Mouse (Mus musculus): Measurements from ENCODE around the gene Wdr1. TPM values are rescaled to one million over a fixed set of nuclear protein-coding genes. Genes with fewer than 3 reads are reported as not detected.

Gene Wdr1
- polyA plus RNA-seq, 1 experiment, result 141 TPM

DNA sequence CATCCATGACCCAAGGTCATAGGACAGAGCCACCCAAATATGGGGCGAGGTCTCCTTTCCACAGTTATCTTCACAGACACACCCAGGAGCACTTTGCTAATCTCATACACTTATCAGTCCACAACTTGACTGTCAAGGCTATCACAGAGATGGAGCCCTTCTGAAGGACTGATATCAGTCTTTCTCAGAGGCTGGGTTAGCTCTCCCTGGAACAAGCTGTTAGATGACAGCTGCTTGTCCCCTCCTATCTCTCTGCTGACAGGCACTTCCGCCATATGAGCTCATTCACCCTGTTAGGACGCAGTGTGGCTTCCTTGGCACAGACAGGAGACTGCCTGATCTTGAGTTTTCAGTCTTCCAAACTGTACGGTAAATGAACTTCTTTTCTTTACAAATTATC, 53.5 kb downstream of the Wdr1 start:
- no peak for DNase-seq (ENCODE audit: low read depth)

DNA sequence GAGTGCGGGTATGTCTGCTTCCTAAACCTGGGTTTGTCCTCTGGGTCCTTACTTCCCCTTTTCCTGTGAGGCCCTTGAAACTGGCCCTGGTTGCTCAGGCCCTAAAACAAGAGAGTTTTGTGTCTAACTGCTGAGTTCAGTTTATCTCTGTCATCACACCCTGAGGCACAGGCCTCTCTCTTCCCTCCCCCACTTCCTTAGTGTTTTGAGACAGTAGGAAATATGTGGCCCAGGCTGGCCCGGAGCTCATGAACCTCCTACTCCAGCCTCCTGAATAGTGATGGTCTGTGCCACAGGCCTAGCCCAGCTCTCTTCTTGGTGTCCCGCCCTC, 57.6 kb downstream of the Wdr1 start:
- no peak for DNase-seq (ENCODE audit: low read depth)
- TF ChIP-seq POLR2A (IDR thresholded peaks at IDR 0.05; ENCODE audit: borderline replicate concordance, extremely low read depth, insufficient read depth, insufficient read length, poor library complexity, severe bottlenecking) (no peak), CTCF (IDR thresholded peaks at IDR 0.05; ENCODE audit: borderline replicate concordance, extremely low read depth, insufficient read depth, insufficient read length) (no peak)

More for the DNA sequence above, 53.5 kb downstream of the Wdr1 start:
- no peak for TF ChIP-seq POLR2A (IDR thresholded peaks at IDR 0.05; ENCODE audit: borderline replicate concordance, extremely low read depth, insufficient read depth, insufficient read length, poor library complexity, severe bottlenecking)

DNA sequence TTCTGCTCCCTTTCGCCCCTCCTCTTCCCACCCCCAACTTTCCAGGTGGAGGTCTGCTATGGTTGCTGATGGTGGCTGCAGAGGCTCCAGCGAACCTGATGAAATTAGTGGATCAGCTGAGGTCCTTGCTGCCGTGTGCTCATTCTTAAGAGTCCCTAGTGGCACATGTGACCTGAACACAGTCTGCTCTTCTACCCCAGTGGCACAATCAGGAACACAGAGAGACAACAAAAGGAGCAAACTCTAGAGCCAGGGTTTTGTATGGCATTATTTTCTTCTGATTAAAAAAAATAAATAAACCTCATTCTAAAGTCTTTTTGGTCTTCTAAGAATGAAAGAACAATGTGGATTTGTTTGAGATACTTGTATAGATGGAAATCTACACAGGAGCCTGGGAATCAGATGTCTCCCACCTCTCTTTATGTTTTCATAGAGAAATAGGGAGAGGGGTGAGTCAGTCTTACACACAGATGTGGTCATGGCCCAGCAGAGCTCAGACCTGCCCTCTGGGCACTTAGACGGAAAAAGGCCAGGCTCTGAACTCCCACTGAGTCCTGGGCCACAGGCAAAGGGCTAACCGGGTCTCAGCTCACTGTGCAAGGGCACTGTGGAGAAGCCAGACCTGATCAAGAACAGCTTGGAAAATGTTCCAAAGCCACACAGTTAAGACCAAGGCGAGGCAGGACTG, 58.1 kb downstream of the Wdr1 start:
- TF ChIP-seq POLR2A (IDR thresholded peaks at IDR 0.05; ENCODE audit: borderline replicate concordance, extremely low read depth, insufficient read depth, insufficient read length, poor library complexity, severe bottlenecking), result no peak
- TF ChIP-seq CTCF (IDR thresholded peaks at IDR 0.05; ENCODE audit: borderline replicate concordance, extremely low read depth, insufficient read depth, insufficient read length), result no peak
- no peak for DNase-seq (ENCODE audit: low read depth)

GRCm38 (mm10) chr5:38504116-38504515, 58.9 kb downstream of the Wdr1 start:
- DNase-seq (ENCODE audit: low read depth), result no peak
- TF ChIP-seq POLR2A (IDR thresholded peaks at IDR 0.05; ENCODE audit: borderline replicate concordance, extremely low read depth, insufficient read depth, insufficient read length, poor library complexity, severe bottlenecking), result no peak
- no peak for TF ChIP-seq CTCF (IDR thresholded peaks at IDR 0.05; ENCODE audit: borderline replicate concordance, extremely low read depth, insufficient read depth, insufficient read length)

- TF ChIP-seq POLR2A (IDR thresholded peaks at IDR 0.05; ENCODE audit: borderline replicate concordance, extremely low read depth, insufficient read depth, insufficient read length, poor library complexity, severe bottlenecking) (no peak), CTCF (IDR thresholded peaks at IDR 0.05; ENCODE audit: borderline replicate concordance, extremely low read depth, insufficient read depth, insufficient read length) (no peak)
- DNase-seq (ENCODE audit: low read depth), result no peak
Observed at GRCm38 (mm10) chr5:38502992-38503391, 60.0 kb downstream of the Wdr1 start, which contains the start of gene Slc2a9. Slc2a9 (minus strand) TSS chr5:38503143.

GRCm38 (mm10) chr5:38500043-38500442, 63.0 kb downstream of the Wdr1 start:
- TF ChIP-seq CTCF (IDR thresholded peaks at IDR 0.05; ENCODE audit: borderline replicate concordance, extremely low read depth, insufficient read depth, insufficient read length) (no peak), POLR2A (IDR thresholded peaks at IDR 0.05; ENCODE audit: borderline replicate concordance, extremely low read depth, insufficient read depth, insufficient read length, poor library complexity, severe bottlenecking) (no peak)
- no peak for DNase-seq (ENCODE audit: low read depth)

DNA sequence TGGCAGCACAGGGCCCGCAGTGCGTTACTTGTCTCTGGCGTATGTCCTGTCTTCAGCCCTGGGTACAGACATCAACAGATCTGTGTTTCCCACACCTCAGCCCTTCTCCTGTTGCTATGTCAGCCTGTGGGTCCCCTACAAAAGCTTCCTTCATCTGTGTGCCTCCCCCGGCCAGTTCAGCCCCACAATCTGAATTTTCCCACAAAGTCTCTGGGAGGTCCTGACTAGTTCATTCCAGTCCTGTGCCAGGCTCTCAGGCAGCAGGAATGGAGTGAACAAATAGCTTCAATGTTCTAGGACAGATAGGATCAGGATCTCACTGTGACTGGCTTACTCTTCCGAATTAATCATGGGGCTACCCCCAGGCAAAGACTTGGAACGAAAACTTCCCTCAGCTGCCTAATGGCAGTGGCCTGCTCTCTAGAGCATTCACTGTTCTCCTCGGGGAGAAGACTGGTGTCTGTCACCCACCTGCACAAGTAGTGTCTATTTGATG, 63.7 kb downstream of the Wdr1 start:
- TF ChIP-seq POLR2A (IDR thresholded peaks at IDR 0.05; ENCODE audit: borderline replicate concordance, extremely low read depth, insufficient read depth, insufficient read length, poor library complexity, severe bottlenecking) (no peak), CTCF (IDR thresholded peaks at IDR 0.05; ENCODE audit: borderline replicate concordance, extremely low read depth, insufficient read depth, insufficient read length) (no peak)
- DNase-seq (ENCODE audit: low read depth), result peak; percentile 44

DNA sequence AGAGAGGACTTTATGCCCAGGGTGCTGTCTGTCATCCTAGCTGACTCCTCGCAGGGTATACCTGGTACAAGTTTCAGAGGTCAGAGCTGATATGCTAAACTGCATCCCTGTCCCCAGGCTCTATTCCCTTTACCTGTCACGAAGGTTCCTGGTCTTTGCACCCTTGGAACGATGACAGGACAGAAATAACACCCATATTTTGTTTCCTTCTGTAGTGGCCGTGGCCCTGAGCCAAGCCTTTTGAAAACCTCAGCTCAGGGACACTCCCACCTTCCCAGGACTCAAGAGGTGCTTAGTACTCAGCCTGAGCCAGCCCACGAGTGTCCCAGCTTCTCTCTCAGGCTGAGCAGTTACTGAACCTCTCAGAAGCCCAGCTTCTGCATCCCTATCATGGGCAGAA, 64.5 kb downstream of the Wdr1 start:
- no peak for DNase-seq (ENCODE audit: low read depth)
- TF ChIP-seq CTCF (IDR thresholded peaks at IDR 0.05; ENCODE audit: borderline replicate concordance, extremely low read depth, insufficient read depth, insufficient read length) (no peak), POLR2A (IDR thresholded peaks at IDR 0.05; ENCODE audit: borderline replicate concordance, extremely low read depth, insufficient read depth, insufficient read length, poor library complexity, severe bottlenecking) (no peak)

GRCm38 (mm10) chr5:38496491-38497057, 66.4 kb downstream of the Wdr1 start:
- no peak for DNase-seq (ENCODE audit: low read depth)
- TF ChIP-seq POLR2A (IDR thresholded peaks at IDR 0.05; ENCODE audit: borderline replicate concordance, extremely low read depth, insufficient read depth, insufficient read length, poor library complexity, severe bottlenecking), result no peak
- TF ChIP-seq CTCF (IDR thresholded peaks at IDR 0.05; ENCODE audit: borderline replicate concordance, extremely low read depth, insufficient read depth, insufficient read length), result no peak

DNA sequence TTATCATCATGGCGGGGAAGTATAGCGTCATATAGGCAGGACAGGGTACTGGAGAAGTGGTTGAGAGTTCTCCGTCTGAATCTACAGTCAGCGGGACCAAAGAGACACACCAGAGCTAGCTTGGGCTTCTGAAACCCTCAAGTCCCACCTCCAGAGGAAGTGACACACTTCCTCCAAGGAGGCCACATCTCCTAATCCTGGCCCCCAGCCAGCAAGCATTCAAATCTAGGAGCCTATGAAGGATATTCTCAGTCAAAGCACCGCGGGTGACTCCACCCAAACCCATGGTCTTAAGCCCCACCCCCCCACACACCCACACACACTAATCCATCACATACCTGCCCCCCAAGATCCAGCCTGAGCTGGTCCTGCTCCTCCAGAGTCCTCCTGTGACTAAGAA, 69.1 kb downstream of the Wdr1 start:
- TF ChIP-seq CTCF (IDR thresholded peaks at IDR 0.05; ENCODE audit: borderline replicate concordance, extremely low read depth, insufficient read depth, insufficient read length) (no peak), POLR2A (IDR thresholded peaks at IDR 0.05; ENCODE audit: borderline replicate concordance, extremely low read depth, insufficient read depth, insufficient read length, poor library complexity, severe bottlenecking) (no peak)
- no peak for DNase-seq (ENCODE audit: low read depth)

GRCm38 (mm10) chr5:38491763-38492162, 71.3 kb downstream of the Wdr1 start:
- TF ChIP-seq POLR2A (IDR thresholded peaks at IDR 0.05; ENCODE audit: borderline replicate concordance, extremely low read depth, insufficient read depth, insufficient read length, poor library complexity, severe bottlenecking) (no peak), CTCF (IDR thresholded peaks at IDR 0.05; ENCODE audit: borderline replicate concordance, extremely low read depth, insufficient read depth, insufficient read length) (no peak)
- DNase-seq (ENCODE audit: low read depth), result no peak

DNA sequence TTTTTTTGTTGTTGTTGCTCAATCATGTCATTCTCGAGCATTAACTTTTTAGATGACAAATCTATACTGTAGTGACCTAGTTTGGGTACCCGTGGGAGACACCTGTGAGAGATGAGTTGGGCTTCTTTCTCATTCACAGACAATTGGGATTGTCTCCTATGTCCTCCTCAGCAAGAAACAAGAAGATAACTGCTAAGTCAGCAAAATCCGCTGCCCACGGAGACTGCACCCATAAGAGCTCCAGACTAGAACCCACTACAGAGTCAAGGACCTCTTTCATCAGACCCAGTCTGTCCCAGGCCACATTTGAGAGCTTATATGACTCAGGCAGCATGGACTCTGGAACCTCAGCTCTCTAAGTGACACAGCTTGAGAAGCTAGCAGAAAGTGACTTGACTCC, 73.3 kb downstream of the Wdr1 start:
- no peak for DNase-seq (ENCODE audit: low read depth)
- TF ChIP-seq CTCF (IDR thresholded peaks at IDR 0.05; ENCODE audit: borderline replicate concordance, extremely low read depth, insufficient read depth, insufficient read length) (no peak), POLR2A (IDR thresholded peaks at IDR 0.05; ENCODE audit: borderline replicate concordance, extremely low read depth, insufficient read depth, insufficient read length, poor library complexity, severe bottlenecking) (no peak)

Measured in brain, embryonic 14.5 days (tissue).